Mouse (Mus musculus) gastrocnemius, adult 2 months (tissue): Measurements from ENCODE around the gene Abr. TPM values are rescaled to one million over a fixed set of nuclear protein-coding genes. Genes with fewer than 3 reads are reported as not detected.

Experiments used
- DNase-seq: peaks from one replicate; pipeline ENCODE4 v3.0.0; 2022
- H3K27ac ChIP-seq: fragments of 200-600 bp; 2 replicates; pipeline ENCODE4 v1.8.1; 2022; ENCODE audit warnings: mild to moderate bottlenecking
- H3K4me3 ChIP-seq: fragments of 200-600 bp; 2 replicates; pipeline ENCODE4 v1.8.1; 2022; ENCODE audit warnings: mild to moderate bottlenecking, moderate library complexity
- CTCF ChIP-seq: fragments of 200-600 bp; IDR thresholded peaks from 2 replicates; pipeline ENCODE4 v1.8.1; 2022; ENCODE audit warnings: antibody characterized with exemption, mild to moderate bottlenecking, moderate library complexity
- intact Hi-C: fragments of 180-260 bp; cut with DNase I; formaldehyde crosslinking; loops from one replicate; pipeline ENCODE4 v1.15.1; 2025
- total RNA-seq, 2 experiments: library from RNA; stranded (reverse); gene quantifications; 2 replicates each; pipeline ENCODE4 v1.2.3; 2021

Gene Abr
- total RNA-seq, 2 experiments from 2014 or later, result 10.2 to 19.2 TPM

DNA sequence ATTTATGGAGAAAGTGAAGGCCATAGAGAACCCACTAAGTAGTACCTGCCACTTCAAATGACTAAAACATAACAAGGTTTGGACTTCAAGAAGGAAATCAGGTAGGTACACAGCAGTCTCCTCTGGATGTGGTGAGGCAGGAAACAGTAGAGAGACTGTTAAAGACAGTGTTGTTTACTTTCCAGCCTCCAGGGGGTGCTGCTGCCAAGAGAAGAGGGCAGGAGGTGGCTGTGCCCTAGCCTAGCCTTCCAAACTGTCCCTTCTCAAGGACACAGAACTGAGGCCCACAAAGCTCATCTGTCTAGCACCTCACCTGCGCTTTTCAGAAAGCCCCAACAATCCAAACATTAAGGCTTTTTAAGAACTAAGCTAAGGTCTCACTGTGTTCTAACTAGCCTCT, 81.1 kb downstream of the Abr start:
- DNase-seq, result peak; percentile 74
- H3K4me3 ChIP-seq, result no peak overlapping the region
- peak; percentile 89 for TF ChIP-seq CTCF
- no peak overlapping the region for H3K27ac ChIP-seq
- intact Hi-C loops, result loop anchor here (1.0 kb wide), 1 partner anchor 36 kb away; no protein-coding TSS in a partner anchor

DNA sequence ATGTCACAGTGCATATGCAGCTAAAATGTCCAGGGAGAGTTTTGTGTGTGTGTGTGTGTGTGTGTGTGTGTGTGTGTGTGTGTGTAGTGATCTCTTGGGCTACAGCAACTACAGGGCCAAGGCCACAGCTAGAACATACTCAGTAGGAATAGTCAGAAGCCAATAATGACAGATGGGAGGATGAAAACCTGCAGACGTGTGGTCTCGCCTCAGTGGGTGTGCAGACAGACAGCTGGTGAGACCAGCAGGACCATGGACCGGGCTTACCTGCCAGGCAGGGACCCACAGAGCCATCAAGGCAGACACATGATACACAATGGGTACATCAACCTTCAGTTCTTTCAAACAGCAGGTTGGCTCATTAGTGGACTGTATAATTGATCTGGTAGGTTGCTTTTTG, 84.7 kb downstream of the Abr start:
- no peak for TF ChIP-seq CTCF
- Histone ChIP-seq H3K27ac (no peak overlapping the region), H3K4me3 (no peak overlapping the region)
- intact Hi-C loops, result no loop called here
- no peak for DNase-seq

- no peak for DNase-seq
- intact Hi-C loops, result no loop called here
- peak; percentile 67 for TF ChIP-seq CTCF
- Histone ChIP-seq H3K4me3 (no peak overlapping the region), H3K27ac (no peak overlapping the region)
Measured at GRCm38 (mm10) chr11:76536576-76537354, 85.3 kb downstream of the Abr start.

GRCm38 (mm10) chr11:76532001-76532400, 90.1 kb downstream of the Abr start:
- Histone ChIP-seq H3K4me3 (no peak overlapping the region), H3K27ac (no peak overlapping the region)
- DNase-seq, result no peak
- intact Hi-C loops, result no loop called here
- TF ChIP-seq CTCF, result no peak

- TF ChIP-seq CTCF, result no peak
- no peak for DNase-seq
- Histone ChIP-seq H3K27ac (no peak overlapping the region), H3K4me3 (no peak overlapping the region)
- intact Hi-C loops, result no loop called here
Measured at GRCm38 (mm10) chr11:76530966-76531678, 91.0 kb downstream of the Abr start.

DNA sequence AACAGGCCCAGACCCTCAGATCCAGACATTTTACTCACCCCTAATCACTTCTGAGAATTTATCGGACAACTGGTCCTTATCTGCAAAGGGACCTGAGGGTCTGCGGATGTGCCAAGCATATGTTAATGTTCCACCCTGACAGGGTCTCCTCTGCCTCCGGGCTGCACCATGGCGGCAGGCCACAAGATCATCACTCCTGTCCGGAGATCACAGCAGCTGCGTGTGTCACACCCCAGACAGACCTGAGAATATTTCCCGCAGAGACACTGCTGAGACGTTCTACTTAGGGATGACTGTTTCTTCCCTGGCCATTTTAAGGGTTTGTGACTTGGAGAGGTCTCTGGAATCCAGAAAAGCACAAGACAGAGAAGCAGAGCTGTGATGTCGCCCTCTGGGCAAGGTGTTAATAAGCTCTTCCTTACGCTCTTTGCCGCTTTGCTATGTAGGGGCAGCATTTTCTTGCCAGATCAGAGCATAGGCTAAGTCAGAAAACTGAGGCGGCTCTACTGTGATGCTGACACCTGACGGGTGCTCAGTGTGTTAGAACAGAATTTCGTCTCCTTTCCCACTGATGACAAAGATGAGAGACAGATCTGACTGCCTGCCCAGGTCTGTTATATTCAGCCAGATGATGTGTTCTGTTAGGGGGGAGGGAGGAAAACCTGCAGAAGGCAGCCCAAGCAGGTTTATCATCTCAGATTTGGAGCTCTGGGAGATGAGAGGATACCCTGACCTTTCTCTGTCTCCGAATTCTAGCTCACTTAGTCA, 91.8 kb downstream of the Abr start:
- intact Hi-C loops, result no loop called here
- TF ChIP-seq CTCF, result no peak
- DNase-seq, result no peak
- H3K27ac ChIP-seq, result no peak overlapping the region
- no peak overlapping the region for H3K4me3 ChIP-seq

GRCm38 (mm10) chr11:76529352-76530141, 92.6 kb downstream of the Abr start:
- H3K27ac ChIP-seq, result peak overlapping the region; percentile 58
- intact Hi-C loops, result loop anchor here (10.0 kb wide), 1 partner anchor 45 kb away; no protein-coding TSS in a partner anchor

GRCm38 (mm10) chr11:76525646-76526351, 96.3 kb downstream of the Abr start:
- no peak for TF ChIP-seq CTCF
- intact Hi-C loops, result loop anchor here (10.0 kb wide), 1 partner anchor 49 kb away; no protein-coding TSS in a partner anchor
- Histone ChIP-seq H3K27ac (no peak overlapping the region), H3K4me3 (no peak overlapping the region)
- DNase-seq, result no peak

More at GRCm38 (mm10) chr11:76529352-76530141, 92.6 kb downstream of the Abr start:
- TF ChIP-seq CTCF, result no peak
- peak; percentile 75 for DNase-seq
- no peak overlapping the region for H3K4me3 ChIP-seq

DNA sequence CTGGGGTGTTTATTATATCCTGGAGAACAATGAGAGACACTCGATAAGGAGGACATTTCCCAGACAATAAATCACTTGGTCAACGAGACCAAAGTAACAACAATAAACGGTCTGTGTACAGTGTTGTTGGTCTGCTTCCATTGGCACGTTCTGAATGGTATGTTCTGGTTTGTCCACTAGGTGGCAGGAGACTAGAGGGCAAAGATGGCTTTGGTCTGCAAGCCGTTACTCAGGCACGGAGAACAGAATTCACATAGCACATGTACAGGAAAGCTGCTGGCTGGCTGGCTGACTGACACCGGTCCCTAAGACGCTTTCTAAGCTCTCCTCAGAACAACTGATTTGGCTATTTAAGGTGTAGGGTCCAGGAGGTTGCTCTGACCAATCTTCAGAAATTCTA, 97.2 kb downstream of the Abr start:
- peak; percentile 59 for DNase-seq
- Histone ChIP-seq H3K4me3 (no peak overlapping the region), H3K27ac (no peak overlapping the region)
- intact Hi-C loops, result loop anchor here (1.0 to 10.0 kb wide), 2 partner anchors 50 to 121 kb away; no protein-coding TSS in a partner anchor
- TF ChIP-seq CTCF, result peak; percentile 94

- intact Hi-C loops, result loop anchor here (10.0 kb wide), 1 partner anchor 51 kb away; no protein-coding TSS in a partner anchor
- TF ChIP-seq CTCF, result no peak
- Histone ChIP-seq H3K27ac (no peak overlapping the region), H3K4me3 (no peak overlapping the region)
- DNase-seq, result no peak
Measured at GRCm38 (mm10) chr11:76523356-76523755, 98.8 kb downstream of the Abr start.

- DNase-seq, result no peak
- intact Hi-C loops, result loop anchor here (10.0 kb wide), 1 partner anchor 54 kb away; no protein-coding TSS in a partner anchor
- no peak overlapping the region for H3K27ac ChIP-seq
- no peak overlapping the region for H3K4me3 ChIP-seq
- no peak for TF ChIP-seq CTCF
Measured at GRCm38 (mm10) chr11:76520889-76521288, 101.2 kb downstream of the Abr start.
